Mouse (Mus musculus): ENCODE measurements around the gene Apon. TPM values are rescaled to one million over a fixed set of nuclear protein-coding genes. Genes with fewer than 3 reads are reported as not detected.
"Not testable (repeated sequence)": the region's sequence is repeated elsewhere in the genome, so short reads cannot be mapped to it uniquely, and the experiment has no call there.

The Apon gene
- total and polyA plus RNA-seq, 3 experiments: 0.27 TPM; not detected in 2

DNA sequence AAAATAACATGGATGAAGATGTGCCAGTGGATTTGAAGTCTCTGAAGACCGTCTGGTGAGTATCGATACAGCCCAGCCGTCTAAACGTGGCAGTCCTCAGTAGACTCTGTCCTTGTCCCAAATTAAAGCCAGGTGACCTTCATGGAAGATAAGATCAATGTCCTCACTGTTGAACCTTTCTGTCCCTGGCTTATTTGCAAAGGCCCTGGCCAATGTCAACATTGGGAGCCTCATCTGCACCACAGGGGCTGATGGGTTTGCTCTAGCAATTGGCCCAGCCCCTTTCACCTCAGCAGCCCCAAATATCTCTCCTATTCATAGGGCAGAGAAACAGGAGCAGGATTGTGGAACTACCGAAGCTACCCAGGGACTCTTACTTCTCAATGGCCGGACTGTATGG lies 14.5 kb downstream of the Apon start, which contains the start of gene Apof:
Gene Apof (plus strand): TSS at position 301 of the 400 bp plus-strand sequence.
- no peak for TF ChIP-seq GATA2 (IDR thresholded peaks at IDR 0.05; ENCODE audit: borderline replicate concordance, low read depth, low read length)
- no peak for TF ChIP-seq CTCF (IDR thresholded peaks at IDR 0.05; ENCODE audit: low read depth, low read length)
- no peak for TF ChIP-seq POLR2AphosphoS5 (IDR thresholded peaks at IDR 0.05; ENCODE audit: insufficient replicate concordance, low read depth, low read length)
- no peak for TF ChIP-seq GATA1 (IDR thresholded peaks at IDR 0.05; ENCODE audit: borderline replicate concordance, low read length)
- TF ChIP-seq TAL1 (conservative IDR thresholded peaks at IDR 0.05; ENCODE audit: low read depth, low read length): no peak
- H3K4me1 ChIP-seq (ENCODE audit: insufficient read depth, low read depth, low read length): peaks cover 25% of the 10 kb centered on the region
- ATAC-seq (ENCODE audit: extremely low read depth, insufficient number of reproducible peaks, low FRiP score, poor library complexity, severe bottlenecking) (no peak), DNase-seq (ENCODE audit: low spot score) (no peak)
- peak within 1 kb of the TSS; percentile 11; the same call in 1 of the 2 replicates for H3K4me3 ChIP-seq (ENCODE audit: low read depth, low read length)
- H3K9me3 ChIP-seq (replicated peaks): no peaks in the 10 kb centered on the region
- peaks cover 4% of the 10 kb centered on the region for H3K36me3 ChIP-seq (replicated peaks)
- H3K27me3 ChIP-seq (ENCODE audit: insufficient read depth, low read length): peaks cover 3% of the 10 kb centered on the region

- H3K27me3 ChIP-seq (ENCODE audit: insufficient read depth, low read length): no peaks in the 10 kb centered on the region
- H3K4me1 ChIP-seq (ENCODE audit: insufficient read depth, low read depth, low read length): peaks cover 21% of the 10 kb centered on the region
- H3K4me3 ChIP-seq (ENCODE audit: low read depth, low read length): peak overlapping the region; percentile 11; the same call in 1 of the 2 replicates
- ATAC-seq (ENCODE audit: extremely low read depth, insufficient number of reproducible peaks, low FRiP score, poor library complexity, severe bottlenecking) (no peak), DNase-seq (ENCODE audit: low spot score) (no peak)
- peaks cover 4% of the 10 kb centered on the region for H3K36me3 ChIP-seq (replicated peaks)
- TF ChIP-seq GATA1 (IDR thresholded peaks at IDR 0.05; ENCODE audit: borderline replicate concordance, low read length) (no peak), POLR2AphosphoS5 (IDR thresholded peaks at IDR 0.05; ENCODE audit: insufficient replicate concordance, low read depth, low read length) (no peak), CTCF (IDR thresholded peaks at IDR 0.05; ENCODE audit: low read depth, low read length) (no peak)
- H3K9me3 ChIP-seq (replicated peaks): no peaks in the 10 kb centered on the region
Observed at GRCm38 (mm10) chr10:128269206-128269910, 15.5 kb downstream of the Apon start.

GRCm38 (mm10) chr10:128270287-128270841 lies 16.5 kb downstream of the Apon start, which contains the start of gene Stat2:
Gene Stat2, plus strand, starts transcription at chr10:128270559.
- DNase-seq (ENCODE audit: low spot score): peak; percentile 98
- ATAC-seq (ENCODE audit: extremely low read depth, insufficient number of reproducible peaks, low FRiP score, poor library complexity, severe bottlenecking): peak; percentile 100
- Histone ChIP-seq H3K27me3 (ENCODE audit: insufficient read depth, low read length) (no peaks in the 10 kb centered on the region), H3K36me3 (replicated peaks) (peaks cover 9% of the 10 kb centered on the region), H3K9me3 (replicated peaks) (no peaks in the 10 kb centered on the region), H3K4me3 (ENCODE audit: low read depth, low read length) (peak within 1 kb of the TSS; percentile 78), H3K4me1 (ENCODE audit: insufficient read depth, low read depth, low read length) (peaks cover 25% of the 10 kb centered on the region)
- TF ChIP-seq GATA1 (IDR thresholded peaks at IDR 0.05; ENCODE audit: borderline replicate concordance, low read length) (no peak), TAL1 (conservative IDR thresholded peaks at IDR 0.05; ENCODE audit: low read depth, low read length) (no peak), GATA2 (IDR thresholded peaks at IDR 0.05; ENCODE audit: borderline replicate concordance, low read depth, low read length) (no peak), CTCF (IDR thresholded peaks at IDR 0.05; ENCODE audit: low read depth, low read length) (no peak), POLR2AphosphoS5 (IDR thresholded peaks at IDR 0.05; ENCODE audit: insufficient replicate concordance, low read depth, low read length) (no peak)

DNA sequence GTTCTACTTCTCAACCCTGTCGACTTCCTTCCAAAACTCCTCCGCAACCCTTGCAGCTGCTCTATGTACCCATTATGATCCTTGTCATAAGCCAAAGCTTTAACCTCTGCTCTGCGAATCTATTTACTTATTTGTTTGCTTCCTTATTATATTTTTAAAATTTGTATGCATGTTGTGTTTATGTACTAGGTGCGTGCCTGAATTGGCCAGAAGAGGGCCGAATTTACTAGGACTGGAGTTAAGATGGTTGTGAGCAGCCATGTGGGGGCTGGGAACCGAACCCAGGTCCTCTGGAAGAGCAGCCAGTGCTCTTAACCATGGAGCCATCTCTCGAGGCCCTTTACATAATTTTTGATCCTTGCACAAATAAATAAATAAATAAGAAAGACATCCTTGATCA lies 17.0 kb downstream of the Apon start:
- TF ChIP-seq GATA1 (IDR thresholded peaks at IDR 0.05; ENCODE audit: borderline replicate concordance, low read length) (no peak), CTCF (IDR thresholded peaks at IDR 0.05; ENCODE audit: low read depth, low read length) (no peak), TAL1 (conservative IDR thresholded peaks at IDR 0.05; ENCODE audit: low read depth, low read length) (no peak), POLR2AphosphoS5 (IDR thresholded peaks at IDR 0.05; ENCODE audit: insufficient replicate concordance, low read depth, low read length) (no peak), GATA2 (IDR thresholded peaks at IDR 0.05; ENCODE audit: borderline replicate concordance, low read depth, low read length) (no peak)
- Histone ChIP-seq H3K36me3 (replicated peaks) (peaks cover 9% of the 10 kb centered on the region), H3K9me3 (replicated peaks) (no peaks in the 10 kb centered on the region), H3K4me3 (ENCODE audit: low read depth, low read length) (peak overlapping the region; percentile 78), H3K27me3 (ENCODE audit: insufficient read depth, low read length) (no peaks in the 10 kb centered on the region), H3K4me1 (ENCODE audit: insufficient read depth, low read depth, low read length) (peaks cover 25% of the 10 kb centered on the region)
- ATAC-seq (ENCODE audit: extremely low read depth, insufficient number of reproducible peaks, low FRiP score, poor library complexity, severe bottlenecking): no peak
- DNase-seq (ENCODE audit: low spot score): no peak

DNA sequence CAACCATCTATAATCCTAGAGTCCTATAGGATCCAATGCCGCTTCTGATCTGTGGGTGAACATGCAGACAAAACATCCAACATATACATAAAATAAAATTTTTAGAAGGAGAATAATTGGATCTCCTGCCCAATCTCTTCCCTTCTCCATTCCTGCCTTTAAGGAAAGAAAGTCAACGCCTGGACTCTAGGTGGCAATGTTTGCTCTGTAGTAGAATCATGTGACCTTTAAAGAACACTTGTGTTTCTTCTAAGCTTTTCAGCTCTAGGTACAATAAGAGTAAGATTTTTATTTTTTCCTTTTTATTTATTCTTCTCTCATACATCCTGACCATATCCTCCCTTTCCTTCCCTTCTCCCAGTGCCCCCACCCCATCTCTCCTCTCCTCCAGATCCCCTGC lies 18.0 kb downstream of the Apon start:
- Histone ChIP-seq H3K36me3 (replicated peaks) (peaks cover 17% of the 10 kb centered on the region), H3K4me1 (ENCODE audit: insufficient read depth, low read depth, low read length) (peaks cover 25% of the 10 kb centered on the region), H3K27me3 (ENCODE audit: insufficient read depth, low read length) (no peaks in the 10 kb centered on the region), H3K4me3 (ENCODE audit: low read depth, low read length) (no peak overlapping the region), H3K9me3 (replicated peaks) (no peaks in the 10 kb centered on the region)
- DNase-seq (ENCODE audit: low spot score): no peak
- ATAC-seq (ENCODE audit: extremely low read depth, insufficient number of reproducible peaks, low FRiP score, poor library complexity, severe bottlenecking): no peak
- no peak for TF ChIP-seq TAL1 (conservative IDR thresholded peaks at IDR 0.05; ENCODE audit: low read depth, low read length)
- TF ChIP-seq CTCF (IDR thresholded peaks at IDR 0.05; ENCODE audit: low read depth, low read length): no peak
- no peak for TF ChIP-seq GATA1 (IDR thresholded peaks at IDR 0.05; ENCODE audit: borderline replicate concordance, low read length)
- no peak for TF ChIP-seq POLR2AphosphoS5 (IDR thresholded peaks at IDR 0.05; ENCODE audit: insufficient replicate concordance, low read depth, low read length)
- TF ChIP-seq GATA2 (IDR thresholded peaks at IDR 0.05; ENCODE audit: borderline replicate concordance, low read depth, low read length): no peak

DNA sequence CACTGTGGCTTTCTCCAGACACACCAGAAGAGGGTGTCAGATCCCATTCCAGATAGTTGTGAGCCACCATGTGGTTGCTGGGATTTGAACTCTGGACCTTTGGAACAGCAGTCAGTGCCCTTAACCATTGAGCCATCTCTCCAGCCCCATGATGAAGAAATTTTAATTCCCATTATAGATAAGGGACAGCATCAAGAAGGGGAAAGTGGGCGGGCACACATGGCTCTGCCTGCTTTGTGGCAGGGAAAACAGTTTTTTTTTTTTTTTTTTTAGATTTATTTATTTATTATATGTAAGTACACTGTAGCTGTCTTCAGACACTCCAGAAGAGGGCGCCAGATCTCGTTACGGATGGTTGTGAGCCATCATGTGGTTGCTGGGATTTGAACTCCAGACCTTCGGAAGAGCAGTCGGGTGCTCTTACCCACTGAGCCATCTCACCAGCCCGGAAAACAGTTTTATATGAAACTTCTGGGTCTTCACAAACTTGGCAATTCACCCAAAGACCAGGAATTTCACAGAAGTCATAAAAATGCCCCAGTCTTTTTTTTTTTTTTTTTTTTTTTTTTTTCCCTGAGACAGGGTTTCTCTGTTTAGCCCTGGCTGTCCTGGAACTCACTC lies 19.0 kb downstream of the Apon start:
- not testable (repeated sequence) for H3K4me3 ChIP-seq (ENCODE audit: low read depth, low read length); ATAC-seq (ENCODE audit: extremely low read depth, insufficient number of reproducible peaks, low FRiP score, poor library complexity, severe bottlenecking); DNase-seq (ENCODE audit: low spot score); H3K9me3 ChIP-seq (replicated peaks); H3K27me3 ChIP-seq (ENCODE audit: insufficient read depth, low read length)
- Histone ChIP-seq H3K4me1 (ENCODE audit: insufficient read depth, low read depth, low read length) (peaks cover 27% of the 10 kb centered on the region), H3K36me3 (replicated peaks) (peaks cover 27% of the 10 kb centered on the region)

GRCm38 (mm10) chr10:128275374-128275773 lies 21.5 kb downstream of the Apon start:
- not testable (repeated sequence) for H3K27me3 ChIP-seq (ENCODE audit: insufficient read depth, low read length); DNase-seq (ENCODE audit: low spot score); H3K9me3 ChIP-seq (replicated peaks); H3K4me3 ChIP-seq (ENCODE audit: low read depth, low read length); ATAC-seq (ENCODE audit: extremely low read depth, insufficient number of reproducible peaks, low FRiP score, poor library complexity, severe bottlenecking)
- Histone ChIP-seq H3K36me3 (replicated peaks) (peaks cover 49% of the 10 kb centered on the region), H3K4me1 (ENCODE audit: insufficient read depth, low read depth, low read length) (peaks cover 15% of the 10 kb centered on the region; the same call in 1 of the 2 replicates)
